Mouse (Mus musculus) effector memory CD4-positive, alpha-beta T cell, adult 7 months (primary cell): ENCODE data around the gene Ssty2. TPM values are rescaled to one million over a fixed set of nuclear protein-coding genes. Genes with fewer than 3 reads are reported as not detected.

Experiments used
- polyA plus RNA-seq: library from polyadenylated mRNA; unstranded; fragments of 100-300 nt; shearing (Covaris generic); gene quantifications from one replicate; pipeline ENCODE4 v1.2.1, GENCODE M21; 2017

The Ssty2 gene
- not detected for polyA plus RNA-seq

DNA sequence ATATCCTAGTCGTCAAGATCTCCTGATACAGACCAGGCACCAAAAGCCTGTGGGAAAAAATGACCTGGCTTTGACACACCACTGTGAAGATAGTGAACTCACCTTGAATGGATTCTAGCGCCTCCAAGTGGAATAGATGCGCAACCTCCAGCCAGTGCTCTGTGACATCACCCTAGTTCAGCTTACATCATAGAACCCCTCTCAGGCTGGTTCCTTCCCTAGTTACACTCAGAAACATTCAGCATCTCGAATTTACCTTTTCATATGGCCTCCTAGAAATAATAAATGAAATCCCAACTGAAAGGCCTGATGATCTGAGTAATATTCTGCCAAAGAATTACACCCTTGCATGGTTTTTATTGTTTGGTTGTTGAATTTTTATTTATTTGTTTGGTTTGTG lies at the start of gene Ssty2:
Gene Ssty2, minus strand, starts transcription at position 101 of the 400 bp plus-strand sequence.

